In genomic region chr12:31714070-31714469, GRCm38 (mm10) we compare ENCODE assay signal across 14 mouse cellular contexts. TPM values are rescaled to one million over a fixed set of nuclear protein-coding genes. Genes with fewer than 3 reads are reported as not detected.
DNase-seq lines count a peak whose midpoint lies in the region; ATAC-seq lines count a peak whose summit lies in the region.
"Had no signal": no experiment of that assay in that cellular context is flagged by ENCODE, and none has a peak within 500 bp of the region (broad histone marks: within the 10 kb centered on the region; RNA-seq: fewer than 3 reads in every experiment).

No protein-coding gene starts in this region.

- WGBS in forebrain, embryonic 16.5 days: 88% methylated on average over 3 of the region's 3 CpGs
- 81% methylated on average over 3 of the region's 3 CpGs for WGBS in forebrain, embryonic 12.5 days
- 88% methylated on average over 3 of the region's 3 CpGs for WGBS in hindbrain, embryonic 11.5 days
- WGBS in hindbrain, embryonic 10.5 days: 88% methylated on average over 3 of the region's 3 CpGs
- 86% methylated on average over 3 of the region's 3 CpGs for WGBS in hindbrain, embryonic 12.5 days
- 74% methylated on average over 3 of the region's 3 CpGs for WGBS in midbrain, embryonic 16.5 days

- no peak for DNase-seq in hindbrain, embryonic 11.5 days (ENCODE audit: low spot score)
- DNase-seq in hindbrain, embryonic 10.5 days (ENCODE audit: low spot score): no peak
- no peak for DNase-seq in frontal cortex, postnatal 25 days (ENCODE audit: low spot score in 2 of 2)
- no peak for DNase-seq in thymus, postnatal 0 days (ENCODE audit: low spot score)
- DNase-seq: adrenal gland, adult 8-10 months; B cell, adult 2 months; gastrocnemius, postnatal 36 days; kidney, postnatal 10 days; lung, postnatal 36 days had no signal

- H3K9me3 ChIP-seq in forebrain, embryonic 16.5 days (ENCODE audit: control insufficient read depth, low read length): no peaks in the 10 kb centered on the region
- H3K9me3 ChIP-seq in forebrain, embryonic 12.5 days: no peaks in the 10 kb centered on the region
- H3K9me3 ChIP-seq in hindbrain, embryonic 11.5 days (ENCODE audit: control insufficient read depth, low read length): no peaks in the 10 kb centered on the region
- no peaks in the 10 kb centered on the region for H3K9me3 ChIP-seq in hindbrain, embryonic 10.5 days
- no peaks in the 10 kb centered on the region for H3K9me3 ChIP-seq in hindbrain, embryonic 12.5 days (replicated peaks)
- H3K9me3 ChIP-seq in midbrain, embryonic 16.5 days (replicated peaks; ENCODE audit: control insufficient read depth, low read length, poor library complexity, severe bottlenecking): no peaks in the 10 kb centered on the region
- H3K9me3 ChIP-seq: intestine, embryonic 15.5 days had no signal

- H3K9ac ChIP-seq in forebrain, embryonic 16.5 days (replicated peaks; ENCODE audit: low read depth, low read length): no peak overlapping the region
- H3K9ac ChIP-seq in forebrain, embryonic 12.5 days: no peak overlapping the region
- H3K9ac ChIP-seq in hindbrain, embryonic 11.5 days (ENCODE audit: low read depth, low read length): no peak overlapping the region
- no peak overlapping the region; the same call in 1 of the 2 replicates for H3K9ac ChIP-seq in hindbrain, embryonic 12.5 days
- peak overlapping the region; percentile 64 for H3K9ac ChIP-seq in midbrain, embryonic 16.5 days (ENCODE audit: low read depth, low read length)
- H3K9ac ChIP-seq: intestine, embryonic 15.5 days had no signal

- H3K27me3 ChIP-seq in forebrain, embryonic 16.5 days (replicated peaks; ENCODE audit: control insufficient read depth, insufficient read depth, low read length): no peaks in the 10 kb centered on the region
- H3K27me3 ChIP-seq in forebrain, embryonic 12.5 days: no peaks in the 10 kb centered on the region
- H3K27me3 ChIP-seq in hindbrain, embryonic 11.5 days (ENCODE audit: control insufficient read depth, insufficient read depth, low read length): no peaks in the 10 kb centered on the region
- no peaks in the 10 kb centered on the region for H3K27me3 ChIP-seq in hindbrain, embryonic 10.5 days (ENCODE audit: insufficient read depth, poor library complexity, severe bottlenecking)
- H3K27me3 ChIP-seq in hindbrain, embryonic 12.5 days: no peaks in the 10 kb centered on the region
- no peaks in the 10 kb centered on the region for H3K27me3 ChIP-seq in midbrain, embryonic 16.5 days (ENCODE audit: control insufficient read depth, insufficient read depth, low read depth, low read length)
- H3K27me3 ChIP-seq: intestine, embryonic 15.5 days had no signal

- H3K4me3 ChIP-seq in forebrain, embryonic 16.5 days (replicated peaks; ENCODE audit: low read length): peak overlapping the region; percentile 39
- H3K4me3 ChIP-seq in forebrain, embryonic 12.5 days (replicated peaks): no peak overlapping the region
- H3K4me3 ChIP-seq in hindbrain, embryonic 11.5 days (ENCODE audit: low read depth, low read length): no peak overlapping the region
- H3K4me3 ChIP-seq in hindbrain, embryonic 10.5 days: no peak overlapping the region
- H3K4me3 ChIP-seq in hindbrain, embryonic 12.5 days: peak overlapping the region; percentile 35
- H3K4me3 ChIP-seq in midbrain, embryonic 16.5 days (ENCODE audit: low read depth, low read length): peak overlapping the region; percentile 49
- H3K4me3 ChIP-seq: intestine, embryonic 15.5 days had no signal

- peaks cover 3% of the 10 kb centered on the region; the same call in 1 of the 2 replicates for H3K4me1 ChIP-seq in forebrain, embryonic 16.5 days (replicated peaks; ENCODE audit: control insufficient read depth, insufficient read depth, low read length)
- peaks cover 8% of the 10 kb centered on the region for H3K4me1 ChIP-seq in forebrain, embryonic 12.5 days
- H3K4me1 ChIP-seq in hindbrain, embryonic 11.5 days (replicated peaks; ENCODE audit: control insufficient read depth, insufficient read depth, low read length): no peaks in the 10 kb centered on the region
- H3K4me1 ChIP-seq in hindbrain, embryonic 10.5 days (replicated peaks): peaks cover 4% of the 10 kb centered on the region; the same call in 1 of the 2 replicates
- H3K4me1 ChIP-seq in hindbrain, embryonic 12.5 days: 0 out of 2 replicates have a peak, but pooled peaks cover 6% of the 10 kb centered on the region
- peaks cover 7% of the 10 kb centered on the region for H3K4me1 ChIP-seq in midbrain, embryonic 16.5 days (ENCODE audit: control insufficient read depth, insufficient read depth, low read length)

- H3K4me2 ChIP-seq in forebrain, embryonic 16.5 days (ENCODE audit: low read length): peak overlapping the region; percentile 40
- H3K4me2 ChIP-seq in forebrain, embryonic 12.5 days: no peak overlapping the region; the same call in 1 of the 2 replicates
- H3K4me2 ChIP-seq in hindbrain, embryonic 11.5 days (replicated peaks; ENCODE audit: low read depth, low read length): no peak overlapping the region
- H3K4me2 ChIP-seq in hindbrain, embryonic 12.5 days (replicated peaks): peak overlapping the region; percentile 31
- peak overlapping the region; percentile 43 for H3K4me2 ChIP-seq in midbrain, embryonic 16.5 days (ENCODE audit: low read length)
- H3K4me2 ChIP-seq: intestine, embryonic 15.5 days had no signal

- H3K27ac ChIP-seq in forebrain, embryonic 16.5 days (ENCODE audit: low read length): no peak overlapping the region
- H3K27ac ChIP-seq in forebrain, embryonic 12.5 days: no peak overlapping the region; the same call in 1 of the 2 replicates
- H3K27ac ChIP-seq in hindbrain, embryonic 11.5 days (ENCODE audit: low read depth, low read length): peak overlapping the region; percentile 17; the same call in 1 of the 2 replicates
- H3K27ac ChIP-seq in hindbrain, embryonic 10.5 days: no peak overlapping the region
- peak overlapping the region; percentile 83 for H3K27ac ChIP-seq in hindbrain, embryonic 12.5 days
- H3K27ac ChIP-seq in midbrain, embryonic 16.5 days (ENCODE audit: low read length): peak overlapping the region; percentile 81
- H3K27ac ChIP-seq: intestine, embryonic 15.5 days had no signal

- ATAC-seq in forebrain, embryonic 16.5 days: no peak
- ATAC-seq in forebrain, embryonic 12.5 days (ENCODE audit: low FRiP score): no peak
- peak; percentile 46; the same call in 1 of the 2 replicates for ATAC-seq in hindbrain, embryonic 11.5 days (ENCODE audit: low FRiP score)
- no peak for ATAC-seq in hindbrain, embryonic 12.5 days (ENCODE audit: low FRiP score)
- peak; percentile 71; the same call in 1 of the 2 replicates for ATAC-seq in midbrain, embryonic 16.5 days

- H3K36me3 ChIP-seq in forebrain, embryonic 16.5 days (ENCODE audit: control insufficient read depth, insufficient read depth): no peaks in the 10 kb centered on the region
- no peaks in the 10 kb centered on the region; the same call in 1 of the 2 replicates for H3K36me3 ChIP-seq in forebrain, embryonic 12.5 days (replicated peaks)
- H3K36me3 ChIP-seq in hindbrain, embryonic 11.5 days (ENCODE audit: control insufficient read depth, insufficient read depth, low read length): no peaks in the 10 kb centered on the region
- no peaks in the 10 kb centered on the region for H3K36me3 ChIP-seq in hindbrain, embryonic 10.5 days
- H3K36me3 ChIP-seq in hindbrain, embryonic 12.5 days: no peaks in the 10 kb centered on the region
- H3K36me3 ChIP-seq in midbrain, embryonic 16.5 days (ENCODE audit: control insufficient read depth, insufficient read depth, low read length): no peaks in the 10 kb centered on the region
- H3K36me3 ChIP-seq: intestine, embryonic 15.5 days had no signal

RNA-seq across cellular contexts. Expression of gene Gpr22, which starts 0.3 kb away (rescaled TPM):
- polyA plus RNA-seq in forebrain, embryonic 16.5 days (2015; fragmentation: Nextera tagmentation; extraction: Ambion mirVana): 12.2 and 12.8 TPM in 2 replicates
- 4.2 and 5.9 TPM in 2 replicates for polyA plus RNA-seq in forebrain, embryonic 12.5 days (2016; fragmentation: Nextera tagmentation; extraction: Ambion mirVana)
- 11.0 and 12.7 TPM in 2 replicates for polyA plus RNA-seq in hindbrain, embryonic 11.5 days (2014; fragmentation: Nextera tagmentation; extraction: Ambion mirVana)
- polyA plus RNA-seq in hindbrain, embryonic 10.5 days (2016; fragmentation: Nextera tagmentation; extraction: Ambion mirVana): 2.4 and 4.9 TPM in 2 replicates
- polyA plus RNA-seq in hindbrain, embryonic 12.5 days (2016; fragmentation: Nextera tagmentation; extraction: Ambion mirVana): 10.7 and 11.0 TPM in 2 replicates
- polyA plus RNA-seq in midbrain, embryonic 16.5 days (2015; fragmentation: Nextera tagmentation; extraction: Ambion mirVana): 21.2 and 21.3 TPM in 2 replicates
- 0.09 and 0.36 TPM in 2 replicates for polyA plus RNA-seq in thymus, postnatal 0 days (2015; fragmentation: Nextera tagmentation; extraction: Ambion mirVana)

RNA-seq across cellular contexts. Expression of gene Cog5, which starts 59.4 kb away (rescaled TPM):
- polyA plus RNA-seq in forebrain, embryonic 16.5 days (2015; fragmentation: Nextera tagmentation; extraction: Ambion mirVana): 25.0 and 25.1 TPM in 2 replicates
- 30.2 and 30.8 TPM in 2 replicates for polyA plus RNA-seq in forebrain, embryonic 12.5 days (2016; fragmentation: Nextera tagmentation; extraction: Ambion mirVana)
- 41.1 TPM in 2 replicates for polyA plus RNA-seq in hindbrain, embryonic 11.5 days (2014; fragmentation: Nextera tagmentation; extraction: Ambion mirVana)
- polyA plus RNA-seq in hindbrain, embryonic 10.5 days (2016; fragmentation: Nextera tagmentation; extraction: Ambion mirVana): 26.9 TPM in 2 replicates
- polyA plus RNA-seq in hindbrain, embryonic 12.5 days (2016; fragmentation: Nextera tagmentation; extraction: Ambion mirVana): 38.1 and 39.7 TPM in 2 replicates
- polyA plus RNA-seq in midbrain, embryonic 16.5 days (2015; fragmentation: Nextera tagmentation; extraction: Ambion mirVana): 27.3 and 27.9 TPM in 2 replicates
- polyA plus RNA-seq in thymus, postnatal 0 days (2015; fragmentation: Nextera tagmentation; extraction: Ambion mirVana): 30.3 and 34.0 TPM in 2 replicates

RNA-seq across cellular contexts. Expression of gene Dus4l, which starts 59.4 kb away (rescaled TPM):
- polyA plus RNA-seq in forebrain, embryonic 16.5 days (2015; fragmentation: Nextera tagmentation; extraction: Ambion mirVana): 7.2 and 9.0 TPM in 2 replicates
- 7.4 and 9.5 TPM in 2 replicates for polyA plus RNA-seq in forebrain, embryonic 12.5 days (2016; fragmentation: Nextera tagmentation; extraction: Ambion mirVana)
- 9.3 and 13.2 TPM in 2 replicates for polyA plus RNA-seq in hindbrain, embryonic 11.5 days (2014; fragmentation: Nextera tagmentation; extraction: Ambion mirVana)
- polyA plus RNA-seq in hindbrain, embryonic 10.5 days (2016; fragmentation: Nextera tagmentation; extraction: Ambion mirVana): 6.9 and 10.5 TPM in 2 replicates
- 7.2 and 9.1 TPM in 2 replicates for polyA plus RNA-seq in hindbrain, embryonic 12.5 days (2016; fragmentation: Nextera tagmentation; extraction: Ambion mirVana)
- 6.3 and 6.6 TPM in 2 replicates for polyA plus RNA-seq in midbrain, embryonic 16.5 days (2015; fragmentation: Nextera tagmentation; extraction: Ambion mirVana)
- polyA plus RNA-seq in thymus, postnatal 0 days (2015; fragmentation: Nextera tagmentation; extraction: Ambion mirVana): 9.7 and 11.4 TPM in 2 replicates

Comparison
In these comparisons a context has a peak if more than half of its experiments do, and no peak if none do; other contexts are left out.
1. ATAC-seq: peak in hindbrain, embryonic 11.5 days (single experiment) and midbrain, embryonic 16.5 days (single experiment); none in forebrain, embryonic 16.5 days (single experiment), forebrain, embryonic 12.5 days (single experiment) and hindbrain, embryonic 12.5 days (single experiment).
2. H3K27ac ChIP-seq: peak in hindbrain, embryonic 11.5 days (single experiment), hindbrain, embryonic 12.5 days (single experiment) and midbrain, embryonic 16.5 days (single experiment); none in forebrain, embryonic 16.5 days (single experiment), forebrain, embryonic 12.5 days (single experiment) and hindbrain, embryonic 10.5 days (single experiment).
3. H3K4me2 ChIP-seq: peak in forebrain, embryonic 16.5 days (single experiment), hindbrain, embryonic 12.5 days (single experiment) and midbrain, embryonic 16.5 days (single experiment); none in forebrain, embryonic 12.5 days (single experiment) and hindbrain, embryonic 11.5 days (single experiment).
4. H3K4me3 ChIP-seq: peak in forebrain, embryonic 16.5 days (single experiment), hindbrain, embryonic 12.5 days (single experiment) and midbrain, embryonic 16.5 days (single experiment); none in forebrain, embryonic 12.5 days (single experiment), hindbrain, embryonic 11.5 days (single experiment) and hindbrain, embryonic 10.5 days (single experiment).